Mouse (Mus musculus) thymus, postnatal 10 days (tissue): ENCODE measurements around the gene Tmem161a.

Experiments
- DNase-seq, 2 experiments: peaks; one replicate each; pipeline ENCODE4 v3.0.0; 2021; ENCODE audit warnings: low spot score in 2 of 2

The Tmem161a gene

DNA sequence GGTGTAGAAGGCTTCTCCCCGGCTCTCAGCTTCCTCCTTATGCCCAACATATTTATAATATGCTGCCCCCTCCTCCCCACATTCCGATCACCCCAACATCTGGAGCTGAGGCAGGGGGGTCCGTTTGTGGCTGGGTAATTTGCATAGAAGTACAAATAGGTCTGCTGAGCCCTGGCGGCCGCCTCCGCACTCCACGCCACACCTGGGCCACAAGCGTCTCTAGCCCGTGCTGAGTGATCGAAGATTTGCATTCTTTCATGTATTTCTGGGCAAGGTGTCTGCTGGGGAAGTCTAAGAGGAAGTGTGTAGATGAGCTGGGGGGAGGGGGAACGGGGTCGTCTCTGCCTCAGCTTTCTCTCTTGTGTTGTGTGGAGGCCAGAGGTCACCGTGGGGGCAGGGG, 12.1 kb upstream of the Tmem161a start:
- DNase-seq = peak; percentile 35 to 43

DNA sequence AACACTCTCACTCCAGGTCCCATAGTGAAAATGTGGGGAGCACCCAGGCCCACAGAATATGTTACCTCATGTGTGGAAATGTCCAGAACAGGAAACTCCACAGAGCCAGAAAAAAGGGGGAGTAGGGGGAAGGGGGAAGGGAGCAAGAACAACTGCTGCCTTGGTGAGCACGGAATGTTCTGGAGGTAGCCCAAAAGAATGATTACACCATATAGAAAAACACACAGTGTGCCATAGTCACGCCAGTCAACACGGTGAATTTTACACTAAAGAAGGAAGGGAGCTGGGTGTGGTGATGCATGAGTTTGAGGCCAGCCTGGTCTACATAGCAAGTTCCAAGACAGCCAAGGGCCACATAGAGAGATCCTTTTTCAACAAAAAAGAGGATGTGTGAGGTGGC, 8.8 kb upstream of the Tmem161a start:
- no peak for DNase-seq

DNA sequence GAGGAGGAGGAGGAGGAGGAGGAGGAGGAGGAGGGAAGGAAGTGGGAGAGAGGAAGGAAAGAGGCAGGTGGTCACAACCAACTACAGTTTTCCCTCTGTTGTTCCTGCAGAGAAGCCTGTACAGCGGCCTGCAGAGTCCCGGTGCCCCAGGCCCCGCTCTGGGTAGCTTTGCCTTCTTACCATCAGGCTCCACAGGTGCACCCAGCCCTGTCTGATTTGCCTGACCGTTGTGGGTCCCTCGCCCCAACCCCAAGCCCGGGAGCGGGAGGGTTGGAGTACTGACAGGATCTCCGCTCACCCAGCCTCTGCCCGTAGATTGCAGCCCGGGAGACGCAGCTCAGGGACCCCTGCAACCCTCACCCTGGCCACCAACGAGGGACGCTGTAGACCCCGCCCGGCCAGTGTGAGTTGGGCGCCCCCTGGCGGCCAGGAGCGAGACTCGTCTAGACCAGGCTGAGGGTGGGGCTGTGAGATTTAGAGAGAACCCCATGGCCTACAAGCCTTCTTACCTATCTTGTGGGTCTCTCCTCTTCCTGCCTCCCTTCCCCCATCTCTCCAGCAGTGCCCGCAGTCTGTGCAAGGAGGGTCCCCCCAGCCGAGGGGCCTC, 5.5 kb upstream of the Tmem161a start:
- peak; percentile 76 to 90 for DNase-seq

DNA sequence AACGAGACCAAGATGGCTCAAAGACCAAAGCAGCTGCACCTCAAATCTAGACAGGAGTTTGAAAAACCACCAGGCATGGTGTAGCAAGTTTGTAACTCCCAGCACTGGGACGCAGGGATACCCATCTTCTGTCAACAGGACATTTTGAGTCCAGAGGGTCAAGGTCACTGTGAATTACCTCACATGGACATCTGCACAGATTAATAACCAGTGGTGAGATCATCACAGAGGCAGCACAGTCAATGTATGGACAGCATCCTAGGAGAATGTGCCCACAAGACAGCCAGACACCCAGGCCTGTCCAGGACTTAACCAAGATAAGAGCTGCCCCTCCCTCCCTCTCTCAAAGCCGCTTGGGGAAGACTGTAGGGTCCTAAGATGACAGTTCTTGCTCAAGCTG, 2.0 kb upstream of the Tmem161a start:
- DNase-seq = no peak

GRCm38 (mm10) chr8:70170748-70171147, 1.4 kb upstream of the Tmem161a start:
- no peak for DNase-seq

GRCm38 (mm10) chr8:70171240-70171639, 916 bp upstream of the Tmem161a start:
- DNase-seq = no peak

DNA sequence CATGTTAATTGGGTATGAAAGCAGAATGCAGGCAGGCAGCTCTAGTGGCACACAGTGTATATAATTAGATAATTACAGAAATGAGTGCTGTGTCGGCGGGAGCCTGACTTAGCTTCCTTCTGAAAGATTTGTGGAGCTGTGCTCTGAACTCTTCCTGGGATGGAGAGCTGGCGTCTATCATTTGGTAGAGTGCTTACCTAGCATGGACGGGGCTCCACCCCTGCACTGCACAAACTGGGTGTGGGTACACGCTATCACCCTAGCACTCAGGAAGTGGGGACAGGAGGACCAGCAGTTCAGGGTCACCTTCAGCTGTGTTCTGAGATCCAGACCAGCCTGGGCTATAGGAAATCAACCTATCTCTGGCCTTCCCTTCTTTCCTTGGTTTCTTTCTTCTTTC, 1.2 kb downstream of the Tmem161a start:
- DNase-seq = no peak

- no peak for DNase-seq
Measured at GRCm38 (mm10) chr8:70174079-70174478, 1.9 kb downstream of the Tmem161a start.

DNA sequence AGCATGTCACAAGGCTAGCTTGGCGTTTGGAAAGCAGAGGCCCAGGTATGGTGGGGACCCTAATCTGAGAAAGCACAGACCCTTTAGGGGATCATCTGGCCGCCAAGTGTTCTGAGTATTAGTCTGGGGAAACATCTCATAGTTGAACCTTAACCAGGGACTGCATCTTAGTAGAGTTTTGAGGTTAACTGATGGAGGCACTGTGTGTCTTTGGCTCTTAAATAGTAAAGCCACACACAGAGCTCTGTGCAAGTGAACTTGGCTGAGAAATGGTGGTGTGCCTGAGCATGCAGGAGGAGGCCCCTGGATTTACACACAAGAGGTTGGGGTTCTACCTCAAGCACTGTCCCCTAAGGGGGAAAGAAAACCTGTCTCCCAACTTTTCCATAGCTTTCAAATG, 6.1 kb downstream of the Tmem161a start:
- no peak for DNase-seq

GRCm38 (mm10) chr8:70179082-70179481, 6.9 kb downstream of the Tmem161a start:
- DNase-seq = no peak

GRCm38 (mm10) chr8:70181212-70181902, 9.2 kb downstream of the Tmem161a start:
- DNase-seq = no peak

- no peak for DNase-seq
Measured at GRCm38 (mm10) chr8:70181903-70182252, 9.7 kb downstream of the Tmem161a start.

DNA sequence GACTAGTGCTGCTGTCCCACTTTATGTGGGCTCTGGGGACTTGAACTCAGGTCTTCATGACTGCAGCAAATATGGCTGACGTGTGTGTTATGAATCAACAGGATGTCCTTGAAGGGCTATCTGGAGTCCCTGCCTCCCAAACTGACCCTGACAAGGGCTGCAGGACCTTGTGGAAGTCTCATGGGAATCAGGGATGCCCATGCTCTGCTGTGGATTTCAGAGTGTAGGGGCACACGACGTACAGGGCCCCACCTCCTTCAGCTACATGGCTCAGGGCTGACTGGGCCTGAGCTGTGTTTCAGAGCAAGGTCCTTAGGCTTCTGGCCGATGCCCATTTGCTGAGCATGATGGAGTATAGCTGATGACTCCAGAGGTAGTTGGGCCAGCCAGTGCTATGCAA, 11.0 kb downstream of the Tmem161a start:
- DNase-seq = no peak

- DNase-seq = no peak
Measured at GRCm38 (mm10) chr8:70188707-70189106, 16.6 kb downstream of the Tmem161a start.

DNA sequence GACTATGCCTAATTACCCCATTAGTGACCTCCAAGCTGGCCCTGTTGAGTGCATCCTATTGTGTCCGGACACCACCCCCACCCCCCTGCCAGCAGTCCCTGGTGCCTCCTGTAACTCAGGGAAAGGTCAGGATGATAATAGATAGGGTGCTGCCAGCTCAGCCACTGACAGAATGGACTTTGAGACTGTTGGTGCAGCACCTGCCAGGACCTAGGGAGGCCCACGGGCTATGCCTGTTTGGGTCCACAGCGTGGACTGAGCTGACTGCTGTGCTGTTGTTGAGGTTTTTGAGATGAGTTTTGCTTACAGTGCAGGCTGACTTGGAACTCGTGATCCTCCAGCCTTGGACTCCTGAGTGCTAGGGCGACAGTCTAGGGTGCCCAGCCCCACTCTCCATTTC, 21.1 kb downstream of the Tmem161a start:
- no peak for DNase-seq

- no peak for DNase-seq
Measured at GRCm38 (mm10) chr8:70194191-70194590, 22.0 kb downstream of the Tmem161a start.

DNA sequence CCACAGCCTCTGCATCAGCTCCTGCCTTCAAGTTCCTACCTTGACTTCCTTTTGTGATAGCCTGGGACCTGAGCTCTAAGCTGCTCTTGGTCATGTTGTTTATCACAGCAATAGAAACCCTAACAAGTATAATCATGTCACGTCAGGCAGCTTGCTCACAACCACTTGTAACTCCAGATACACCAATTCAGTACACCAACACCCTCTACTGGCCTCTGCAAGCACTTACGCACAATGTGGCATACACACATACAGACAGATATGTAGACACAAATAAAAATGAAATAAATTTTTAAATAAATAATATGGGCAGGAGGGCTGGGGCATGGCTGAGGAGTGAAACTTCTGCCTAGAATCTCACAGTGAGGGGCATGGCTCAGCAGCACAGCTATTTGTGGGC, 23.6 kb downstream of the Tmem161a start:
- DNase-seq = no peak

GRCm38 (mm10) chr8:70197603-70198002, 25.4 kb downstream of the Tmem161a start:
- DNase-seq = no peak

- DNase-seq = peak in 1 of 2 experiments; percentile 28
Measured at GRCm38 (mm10) chr8:70200098-70200681, 28.0 kb downstream of the Tmem161a start.

- no peak for DNase-seq
Measured at GRCm38 (mm10) chr8:70201417-70201816, 29.3 kb downstream of the Tmem161a start.

DNA sequence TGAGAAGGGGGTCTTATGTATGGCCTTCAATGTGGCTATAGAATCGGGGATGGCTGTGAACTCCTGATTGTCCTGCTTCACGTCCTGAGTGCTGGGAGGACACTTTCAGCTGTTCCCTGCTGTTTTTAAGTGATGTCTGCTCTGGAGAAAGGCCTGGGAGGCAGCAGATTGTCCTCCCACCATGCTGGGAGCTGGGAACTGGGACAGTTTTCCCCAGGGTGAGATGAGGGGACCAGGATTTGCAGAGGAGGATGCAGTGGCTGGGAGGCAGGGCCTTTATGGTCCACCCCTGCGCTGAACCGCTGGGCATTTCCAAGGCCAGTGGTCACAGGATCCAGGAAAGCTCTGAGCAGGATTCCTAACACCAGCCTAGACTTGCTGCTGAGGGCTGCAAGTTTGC, 30.9 kb downstream of the Tmem161a start:
- no peak for DNase-seq

GRCm38 (mm10) chr8:70204757-70205156, 32.6 kb downstream of the Tmem161a start:
- no peak for DNase-seq

GRCm38 (mm10) chr8:70208130-70208529, 36.0 kb downstream of the Tmem161a start:
- DNase-seq = no peak
